Mouse (Mus musculus): Measurements from ENCODE around the gene Spem1. TPM values are rescaled to one million over a fixed set of nuclear protein-coding genes. Genes with fewer than 3 reads are reported as not detected.
A peak's percentile ranks its signal among the peaks of the same experiment; 100 is the strongest.
"Not testable (repeated sequence)": the region's sequence is repeated elsewhere in the genome, so short reads cannot be mapped to it uniquely, and the experiment has no call there.

The Spem1 gene
- polyA plus RNA-seq (2016; fragmentation: Nextera tagmentation; extraction: Ambion mirVana), result not detected in 2 replicates

DNA sequence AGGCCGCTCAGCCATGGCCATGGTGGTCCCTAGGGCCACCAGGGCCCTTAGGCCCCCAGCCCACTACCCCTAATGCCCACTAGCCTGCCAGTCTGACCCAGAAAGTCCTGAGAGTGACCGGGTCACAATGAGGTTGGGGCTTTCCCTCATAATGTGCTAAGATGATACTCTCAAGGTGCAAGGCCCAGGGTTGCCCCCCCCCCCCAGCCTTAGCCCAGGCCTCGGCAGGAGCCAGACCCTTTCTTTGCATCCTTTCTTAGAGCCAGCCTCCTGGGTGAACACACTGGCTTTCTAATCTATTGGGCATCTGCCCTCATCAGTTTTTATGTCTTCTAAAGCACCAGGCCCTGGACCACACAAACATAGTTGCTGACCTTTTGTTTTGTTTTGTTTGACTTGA, at the start of gene Spem1:
Gene Spem1 (minus strand): TSS at position 101 of the 400 bp plus-strand sequence.
- 85% methylated on average over 3 of the region's 3 CpGs for whole genome bisulfite sequencing
- Histone ChIP-seq H3K36me3 (peaks cover 24% of the 10 kb centered on the region), H3K27ac (no peak within 1 kb of the TSS), H3K27me3 (ENCODE audit: low read depth, poor library complexity, severe bottlenecking) (no peaks in the 10 kb centered on the region), H3K4me1 (peaks cover 9% of the 10 kb centered on the region), H3K4me3 (no peak within 1 kb of the TSS), H3K9me3 (replicated peaks) (peaks cover 4% of the 10 kb centered on the region; the same call in 1 of the 2 replicates)
- no peak for DNase-seq (ENCODE audit: low spot score)

DNA sequence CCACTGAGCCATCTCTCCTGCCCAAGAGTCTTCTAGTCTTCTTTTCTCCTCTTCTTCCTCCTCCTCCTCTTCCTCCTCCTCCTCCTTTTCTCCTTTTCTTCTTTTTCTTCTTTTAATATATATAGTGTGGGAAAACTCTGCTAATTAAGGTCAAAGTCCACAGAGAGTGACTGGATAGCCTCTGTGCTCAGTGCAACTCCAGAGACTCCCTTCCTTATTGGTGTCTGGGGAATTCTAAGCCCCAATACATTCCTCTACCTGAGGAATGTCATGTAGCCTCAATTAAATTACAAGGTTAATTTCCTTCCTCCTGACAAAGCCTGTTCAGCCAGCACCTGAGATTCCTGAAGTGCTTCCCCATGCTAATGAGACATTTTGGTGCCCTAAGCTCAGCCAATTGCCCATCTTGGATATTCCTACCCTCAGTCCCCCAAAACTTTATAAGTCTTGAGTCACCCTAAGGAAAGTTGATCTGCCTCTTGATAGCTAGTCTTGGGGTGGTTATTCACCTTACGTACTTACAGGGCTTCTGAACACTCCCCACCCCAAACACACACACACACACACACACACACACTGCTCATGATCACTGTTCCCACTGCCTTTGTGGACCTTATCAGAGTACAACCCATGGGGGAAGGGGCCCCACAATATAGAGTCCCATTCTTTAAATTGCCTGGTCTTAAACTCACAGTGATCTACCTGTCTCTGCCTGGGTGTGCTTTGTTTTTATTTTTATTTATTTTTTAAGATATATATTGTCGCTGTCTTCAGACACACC, 48.5 kb upstream of the Spem1 start:
- Histone ChIP-seq H3K4me1 (peaks cover 5% of the 10 kb centered on the region; the same call in 1 of the 2 replicates), H3K4me3 (no peak overlapping the region), H3K9me3 (replicated peaks) (no peaks in the 10 kb centered on the region), H3K27ac (no peak overlapping the region), H3K27me3 (ENCODE audit: low read depth, poor library complexity, severe bottlenecking) (no peaks in the 10 kb centered on the region), H3K36me3 (no peaks in the 10 kb centered on the region)
- 83% methylated on average over 2 of the region's 2 CpGs for WGBS
- no peak for DNase-seq (ENCODE audit: low spot score)

DNA sequence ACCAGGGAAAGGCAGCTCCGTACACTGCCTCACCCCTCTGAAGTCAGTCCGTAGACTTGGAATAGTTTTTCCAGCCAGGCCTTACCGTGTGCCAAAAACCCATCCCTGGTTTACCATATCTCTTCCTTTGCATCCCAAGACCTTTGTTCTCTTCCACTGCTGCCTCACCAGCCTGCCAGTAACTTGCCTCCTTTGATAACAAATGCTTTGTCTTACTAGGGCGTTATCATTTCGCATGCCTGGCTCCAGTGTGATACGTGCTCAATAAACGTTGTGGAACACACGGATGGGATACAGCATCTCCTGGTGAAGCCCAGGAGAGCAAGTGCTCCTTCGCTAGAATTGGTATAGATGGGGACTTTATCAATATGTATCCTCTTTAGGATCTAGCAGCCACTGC, 45.4 kb upstream of the Spem1 start:
- Histone ChIP-seq H3K27me3 (ENCODE audit: low read depth, poor library complexity, severe bottlenecking) (no peaks in the 10 kb centered on the region), H3K4me3 (no peak overlapping the region), H3K27ac (no peak overlapping the region), H3K4me1 (peaks cover 5% of the 10 kb centered on the region; the same call in 1 of the 2 replicates), H3K9me3 (replicated peaks) (no peaks in the 10 kb centered on the region), H3K36me3 (no peaks in the 10 kb centered on the region)
- WGBS, result 72% methylated on average over 9 of the region's 9 CpGs
- DNase-seq (ENCODE audit: low spot score), result no peak

DNA sequence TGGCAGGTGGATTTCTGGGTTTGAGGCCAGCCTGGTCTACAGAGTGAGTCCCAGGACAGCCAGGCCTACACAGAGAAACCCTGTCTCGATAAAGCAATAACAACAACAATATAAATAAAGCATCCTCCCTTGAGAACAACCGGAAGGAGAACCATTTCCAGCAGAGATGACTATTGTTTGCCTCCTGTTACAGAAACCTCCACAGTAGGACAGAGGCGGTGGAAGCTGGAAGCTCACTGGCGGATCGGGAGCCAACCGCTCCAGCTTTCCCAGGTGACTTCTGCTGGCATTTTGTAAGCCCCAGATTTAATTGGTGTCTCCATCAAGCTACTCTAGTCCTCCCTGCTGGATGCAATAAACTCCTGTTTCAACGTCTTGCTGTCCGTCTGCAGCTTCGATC, 43.6 kb upstream of the Spem1 start:
- no peaks in the 10 kb centered on the region for H3K27me3 ChIP-seq (ENCODE audit: low read depth, poor library complexity, severe bottlenecking)
- 88% methylated on average over 9 of the region's 9 CpGs for WGBS
- H3K4me3 ChIP-seq, result no peak overlapping the region
- no peaks in the 10 kb centered on the region for H3K36me3 ChIP-seq
- H3K9me3 ChIP-seq (replicated peaks), result no peaks in the 10 kb centered on the region
- DNase-seq (ENCODE audit: low spot score), result no peak
- no peak overlapping the region for H3K27ac ChIP-seq
- peaks cover 5% of the 10 kb centered on the region; the same call in 1 of the 2 replicates for H3K4me1 ChIP-seq

DNA sequence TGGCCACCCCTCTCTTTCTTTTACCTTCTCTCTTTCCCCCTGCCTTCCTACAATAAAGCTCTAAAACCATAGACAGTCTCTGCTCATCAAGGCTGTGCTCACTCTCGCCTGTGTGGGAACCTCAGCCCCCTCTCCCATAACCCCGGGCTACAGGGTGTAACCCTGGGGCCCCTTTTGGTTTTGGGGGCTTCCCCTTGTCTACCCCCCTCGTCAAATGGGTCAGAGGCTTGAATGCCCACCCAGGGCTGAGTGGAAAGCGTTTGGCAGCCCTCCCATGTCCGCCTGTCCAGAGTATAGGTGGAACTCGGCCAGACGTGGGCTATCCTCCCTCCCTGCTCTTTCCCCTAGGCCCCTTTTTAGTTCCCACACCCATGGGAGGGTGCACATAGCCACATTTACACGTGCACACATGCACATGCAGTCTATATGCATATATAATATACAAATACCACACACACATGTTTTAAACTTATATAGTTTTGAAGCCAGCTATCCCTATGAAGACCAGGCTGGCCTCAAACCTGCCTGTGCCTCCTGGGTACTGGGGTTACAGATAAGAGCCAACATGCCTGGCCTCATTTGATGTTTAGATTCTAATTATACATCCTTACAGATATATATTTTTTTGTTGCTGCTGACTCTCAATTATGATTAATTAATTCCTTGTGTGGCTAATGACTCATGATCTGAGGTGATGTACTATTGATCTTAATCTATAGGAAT, 42.3 kb upstream of the Spem1 start:
- Histone ChIP-seq H3K36me3 (no peaks in the 10 kb centered on the region), H3K9me3 (replicated peaks) (no peaks in the 10 kb centered on the region), H3K4me1 (no peaks in the 10 kb centered on the region), H3K4me3 (no peak overlapping the region), H3K27ac (no peak overlapping the region), H3K27me3 (ENCODE audit: low read depth, poor library complexity, severe bottlenecking) (peaks cover 11% of the 10 kb centered on the region)
- WGBS, result 63% methylated on average over 8 of the region's 8 CpGs
- DNase-seq (ENCODE audit: low spot score), result no peak

DNA sequence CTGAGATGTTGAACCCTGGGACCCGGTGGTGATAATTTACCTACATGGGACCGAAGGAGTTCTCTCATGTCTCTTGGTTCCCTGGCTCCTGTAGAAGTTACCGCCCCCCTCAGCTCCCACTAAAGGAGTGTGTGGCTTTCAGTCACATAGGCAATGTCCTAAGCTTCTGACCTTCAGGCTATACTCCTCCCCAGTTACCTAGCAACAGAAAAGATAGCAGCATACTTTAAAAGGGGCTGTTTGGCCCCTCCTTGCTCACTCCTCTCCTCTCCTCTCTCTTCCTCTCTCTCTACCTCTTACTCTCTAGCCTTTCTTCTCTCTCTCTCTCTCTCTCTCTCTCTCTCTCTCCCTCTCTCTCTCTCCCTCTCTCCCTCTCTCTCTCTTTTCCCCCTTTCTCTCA, 41.7 kb upstream of the Spem1 start:
- WGBS, result 82% methylated on average over 3 of the region's 3 CpGs
- not testable (repeated sequence) for H3K4me1 ChIP-seq, H3K27ac ChIP-seq

DNA sequence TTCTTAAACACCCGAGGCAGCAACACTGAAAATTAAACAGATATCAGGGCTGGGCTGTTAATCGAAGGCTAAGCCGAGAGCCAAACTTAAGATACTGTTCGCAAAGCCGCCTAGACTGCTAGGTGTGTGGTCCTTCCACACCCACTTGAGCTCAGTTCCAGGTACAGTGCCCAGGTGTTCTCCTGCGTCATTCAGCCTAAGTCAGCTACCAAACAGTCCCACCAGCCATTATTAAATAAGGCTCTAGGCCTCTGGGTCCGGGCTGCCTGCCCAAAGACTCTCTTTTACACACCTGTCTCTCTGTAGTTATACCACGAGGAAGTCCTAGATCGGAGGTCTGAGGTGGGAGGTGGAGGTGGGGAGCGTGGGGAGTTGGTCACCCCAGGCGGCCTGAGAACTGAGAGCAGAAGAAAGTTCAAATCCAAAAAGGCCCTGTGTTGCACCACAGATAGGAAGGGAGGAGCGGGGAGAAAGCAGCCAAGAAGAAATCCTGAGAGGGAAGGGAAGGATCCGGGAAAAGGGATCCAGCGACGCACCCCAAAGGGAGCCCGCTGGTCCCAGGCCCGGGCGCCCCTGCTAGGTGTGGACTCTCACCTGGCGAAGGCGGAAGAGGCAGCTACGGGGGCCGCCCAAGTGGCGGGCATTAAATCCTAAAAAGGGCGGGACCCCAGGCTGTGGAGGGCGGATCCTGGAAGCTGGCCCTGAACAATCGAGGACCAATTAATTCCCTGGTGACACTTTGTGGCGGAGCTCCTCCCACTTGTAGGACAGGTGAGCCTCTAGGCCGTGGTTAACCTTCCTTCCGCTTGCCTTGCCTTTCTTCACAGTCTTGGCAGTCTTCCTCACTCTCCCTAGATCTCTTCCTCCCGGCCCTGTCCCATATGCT, 36.4 kb upstream of the Spem1 start, which contains the start of gene Tnk1:
Gene Tnk1 (minus strand): TSS at position 618 of the 886 bp plus-strand sequence.
- no peak for DNase-seq (ENCODE audit: low spot score)

More for the DNA sequence above, 41.7 kb upstream of the Spem1 start:
- H3K36me3 ChIP-seq; H3K9me3 ChIP-seq (replicated peaks); H3K4me3 ChIP-seq; DNase-seq (ENCODE audit: low spot score): not testable (repeated sequence)
- peaks cover 16% of the 10 kb centered on the region for H3K27me3 ChIP-seq (ENCODE audit: low read depth, poor library complexity, severe bottlenecking)

DNA sequence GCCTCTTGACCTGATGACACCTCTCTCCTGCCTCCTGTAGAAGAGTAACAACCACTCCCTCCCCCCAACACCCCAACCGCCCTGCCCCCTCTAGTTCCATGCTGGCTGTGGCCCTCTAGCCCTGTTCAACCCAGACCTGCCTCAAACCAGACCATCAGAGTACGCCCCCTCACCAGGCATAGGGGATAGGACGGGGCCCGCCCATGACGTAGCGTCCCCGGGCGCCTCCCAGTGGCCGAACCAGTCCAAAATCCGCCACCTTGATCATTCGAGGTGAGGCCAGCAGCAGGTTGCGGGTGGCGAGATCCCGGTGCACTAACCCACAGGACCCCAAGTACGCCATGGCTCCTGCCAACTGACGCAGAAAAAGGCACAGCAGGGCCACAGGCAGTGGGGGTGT, 33.4 kb upstream of the Spem1 start:
- H3K27me3 ChIP-seq (ENCODE audit: low read depth, poor library complexity, severe bottlenecking), result peaks cover 50% of the 10 kb centered on the region

More for the DNA sequence above, 36.4 kb upstream of the Spem1 start, which contains the start of gene Tnk1:
- H3K4me1 ChIP-seq, result peaks cover 27% of the 10 kb centered on the region
- peak within 1 kb of the TSS; percentile 20; the same call in 1 of the 2 replicates for H3K4me3 ChIP-seq
- H3K36me3 ChIP-seq, result no peaks in the 10 kb centered on the region
- peaks cover 50% of the 10 kb centered on the region for H3K27me3 ChIP-seq (ENCODE audit: low read depth, poor library complexity, severe bottlenecking)
- 19% methylated on average over 30 of the region's 30 CpGs for WGBS
- no peaks in the 10 kb centered on the region for H3K9me3 ChIP-seq (replicated peaks)
- no peak within 1 kb of the TSS for H3K27ac ChIP-seq

DNA sequence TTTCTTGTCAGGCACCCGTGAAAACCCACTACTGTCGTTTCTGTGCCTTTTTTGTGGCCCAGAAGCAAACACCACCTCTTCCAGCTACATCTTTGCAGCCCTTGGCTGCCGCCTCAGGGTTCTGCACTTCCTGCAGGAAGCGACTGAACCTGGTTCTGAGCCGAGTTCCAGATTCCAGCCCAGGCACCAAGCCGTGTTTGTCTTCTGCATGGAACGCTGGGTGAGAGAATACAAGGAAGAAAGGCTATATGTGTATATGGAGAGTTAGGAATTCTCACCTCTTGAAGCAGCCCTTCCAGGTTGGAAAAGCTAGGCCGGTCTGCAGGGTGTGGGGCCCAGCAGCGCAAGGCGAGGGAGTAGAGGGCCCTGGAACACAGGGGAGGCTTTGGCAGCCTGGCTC, 32.7 kb upstream of the Spem1 start:
- Histone ChIP-seq H3K4me3 (no peak overlapping the region), H3K27ac (0 out of 2 replicates have a peak overlapping the region, but pooled peaks have one; percentile 53), H3K9me3 (replicated peaks) (no peaks in the 10 kb centered on the region), H3K36me3 (peaks cover 35% of the 10 kb centered on the region), H3K4me1 (peaks cover 43% of the 10 kb centered on the region), H3K27me3 (ENCODE audit: low read depth, poor library complexity, severe bottlenecking) (peaks cover 43% of the 10 kb centered on the region)
- 87% methylated on average over 10 of the region's 10 CpGs for WGBS
- DNase-seq (ENCODE audit: low spot score), result no peak

More for the DNA sequence above, 33.4 kb upstream of the Spem1 start:
- 24% methylated on average over 16 of the region's 16 CpGs for WGBS
- peak overlapping the region; percentile 2 for H3K4me3 ChIP-seq
- DNase-seq (ENCODE audit: low spot score), result peak; percentile 78
- H3K27ac ChIP-seq, result peak overlapping the region; percentile 53; the same call in 1 of the 2 replicates
- peaks cover 29% of the 10 kb centered on the region for H3K36me3 ChIP-seq
- H3K4me1 ChIP-seq, result peaks cover 42% of the 10 kb centered on the region
- H3K9me3 ChIP-seq (replicated peaks), result no peaks in the 10 kb centered on the region

DNA sequence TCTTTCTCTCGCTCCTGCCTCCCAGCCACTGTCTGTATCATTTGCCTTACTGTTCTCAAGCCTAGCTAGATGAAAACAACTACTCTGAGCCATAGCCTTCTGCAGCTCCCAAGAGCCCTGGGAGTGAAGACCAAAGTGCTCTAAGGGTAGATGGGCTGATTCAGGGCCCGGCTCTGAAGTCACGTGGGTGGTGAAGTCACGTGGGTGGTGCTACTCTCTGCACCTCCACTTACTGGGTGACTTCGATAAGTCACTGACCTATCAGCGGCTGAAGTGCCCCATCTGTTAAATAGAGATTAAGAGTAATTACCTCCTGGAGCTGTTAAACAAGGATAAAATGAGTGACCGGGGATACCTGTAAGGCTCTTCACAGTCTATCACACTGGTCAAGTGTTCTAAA, 32.0 kb upstream of the Spem1 start:
- peaks cover 36% of the 10 kb centered on the region for H3K27me3 ChIP-seq (ENCODE audit: low read depth, poor library complexity, severe bottlenecking)
- DNase-seq (ENCODE audit: low spot score), result no peak
- 77% methylated on average over 7 of the region's 7 CpGs for WGBS
- no peaks in the 10 kb centered on the region for H3K9me3 ChIP-seq (replicated peaks)
- peaks cover 43% of the 10 kb centered on the region for H3K4me1 ChIP-seq
- H3K27ac ChIP-seq, result 0 out of 2 replicates have a peak overlapping the region, but pooled peaks have one; percentile 19
- H3K4me3 ChIP-seq, result no peak overlapping the region
- H3K36me3 ChIP-seq, result peaks cover 42% of the 10 kb centered on the region

DNA sequence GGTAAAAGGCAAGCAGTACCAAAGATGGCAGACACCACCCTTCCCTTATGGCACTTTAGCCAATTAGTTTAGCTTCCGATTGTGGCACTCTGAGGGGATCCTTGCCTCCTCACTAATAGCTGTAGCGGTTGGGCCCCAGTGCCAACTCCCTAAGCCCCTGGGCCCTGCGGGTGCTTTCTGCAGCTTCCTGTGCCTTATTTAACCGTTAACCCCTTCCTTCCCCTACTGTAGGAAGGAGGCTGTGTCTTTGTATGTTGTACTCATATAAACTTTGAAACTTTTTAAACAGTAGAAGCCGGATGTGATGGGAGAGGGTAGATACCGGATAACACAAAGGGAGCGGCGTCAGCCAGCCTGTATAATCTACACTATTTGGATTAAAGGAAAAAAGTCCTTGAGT, 28.8 kb upstream of the Spem1 start:
- Histone ChIP-seq H3K9me3 (replicated peaks) (no peaks in the 10 kb centered on the region), H3K27ac (no peak overlapping the region), H3K27me3 (ENCODE audit: low read depth, poor library complexity, severe bottlenecking) (peaks cover 5% of the 10 kb centered on the region; the same call in 1 of the 2 replicates), H3K4me3 (no peak overlapping the region), H3K36me3 (peaks cover 57% of the 10 kb centered on the region), H3K4me1 (peaks cover 59% of the 10 kb centered on the region)
- WGBS, result 84% methylated on average over 8 of the region's 8 CpGs
- DNase-seq (ENCODE audit: low spot score), result no peak

DNA sequence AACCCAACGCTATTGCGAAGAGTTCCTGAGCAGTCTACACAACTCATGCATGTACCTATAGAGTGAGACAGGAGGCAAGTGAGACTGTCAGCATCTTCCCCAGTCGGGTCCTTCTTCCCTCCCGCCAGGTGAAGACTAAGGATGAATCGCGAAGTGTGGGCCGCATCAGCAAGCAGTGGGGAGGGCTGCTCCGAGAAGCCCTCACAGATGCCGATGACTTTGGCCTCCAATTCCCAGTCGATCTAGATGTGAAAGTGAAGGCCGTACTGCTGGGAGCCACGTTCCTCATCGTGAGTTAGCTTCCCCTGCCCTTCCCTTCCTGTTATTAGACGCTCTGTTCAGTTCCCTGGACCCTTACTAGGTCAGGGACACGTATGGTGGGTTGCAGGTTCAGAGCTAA, 27.9 kb upstream of the Spem1 start:
- no peak overlapping the region for H3K27ac ChIP-seq
- peaks cover 58% of the 10 kb centered on the region for H3K4me1 ChIP-seq
- peaks cover 57% of the 10 kb centered on the region for H3K36me3 ChIP-seq
- no peak for DNase-seq (ENCODE audit: low spot score)
- H3K4me3 ChIP-seq, result 0 out of 2 replicates have a peak overlapping the region, but pooled peaks have one; percentile 10
- no peaks in the 10 kb centered on the region for H3K27me3 ChIP-seq (ENCODE audit: low read depth, poor library complexity, severe bottlenecking)
- no peaks in the 10 kb centered on the region for H3K9me3 ChIP-seq (replicated peaks)
- WGBS, result 93% methylated on average over 15 of the region's 15 CpGs

Measured in limb, embryonic 10.5 days (tissue).